Mouse (Mus musculus) G1E-ER4 (cell line): ENCODE measurements around the gene Ube2cbp. TPM values are rescaled to one million over a fixed set of nuclear protein-coding genes. Genes with fewer than 3 reads are reported as not detected.

ENCODE experiments used
- GATA1 ChIP-seq: IDR thresholded peaks from one replicate; pipeline ENCODE4 v1.8.0; 2012; ENCODE audit warnings: low read length, inconsistent platforms
- polyA plus RNA-seq: library from polyadenylated mRNA; stranded (reverse); fragments of >175 nt; gene quantifications from 2 replicates; pipeline ENCODE4 v1.2.3, GENCODE M21; 2012

Gene Ube2cbp
- polyA plus RNA-seq, 1 experiment, result 3.9 TPM

DNA sequence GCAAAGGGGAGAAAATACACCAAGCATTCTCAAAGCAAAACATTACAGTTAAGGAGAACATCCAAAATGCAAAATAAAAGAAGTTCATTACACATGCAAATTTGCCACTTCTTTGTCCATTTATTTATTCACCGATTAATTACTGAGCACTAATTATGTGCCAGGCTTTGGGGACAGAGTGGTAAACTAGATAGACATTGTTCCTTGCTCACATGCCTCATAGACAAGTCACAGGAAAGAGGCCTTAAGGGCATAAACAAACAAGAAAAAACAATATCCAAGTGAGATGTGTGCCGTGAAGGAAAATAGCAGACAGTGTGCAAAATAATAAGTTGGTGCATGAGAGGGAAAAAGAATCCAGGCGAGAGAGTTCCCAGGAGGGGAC is 177.2 kb downstream of the Ube2cbp start:
- no peak for TF ChIP-seq GATA1

DNA sequence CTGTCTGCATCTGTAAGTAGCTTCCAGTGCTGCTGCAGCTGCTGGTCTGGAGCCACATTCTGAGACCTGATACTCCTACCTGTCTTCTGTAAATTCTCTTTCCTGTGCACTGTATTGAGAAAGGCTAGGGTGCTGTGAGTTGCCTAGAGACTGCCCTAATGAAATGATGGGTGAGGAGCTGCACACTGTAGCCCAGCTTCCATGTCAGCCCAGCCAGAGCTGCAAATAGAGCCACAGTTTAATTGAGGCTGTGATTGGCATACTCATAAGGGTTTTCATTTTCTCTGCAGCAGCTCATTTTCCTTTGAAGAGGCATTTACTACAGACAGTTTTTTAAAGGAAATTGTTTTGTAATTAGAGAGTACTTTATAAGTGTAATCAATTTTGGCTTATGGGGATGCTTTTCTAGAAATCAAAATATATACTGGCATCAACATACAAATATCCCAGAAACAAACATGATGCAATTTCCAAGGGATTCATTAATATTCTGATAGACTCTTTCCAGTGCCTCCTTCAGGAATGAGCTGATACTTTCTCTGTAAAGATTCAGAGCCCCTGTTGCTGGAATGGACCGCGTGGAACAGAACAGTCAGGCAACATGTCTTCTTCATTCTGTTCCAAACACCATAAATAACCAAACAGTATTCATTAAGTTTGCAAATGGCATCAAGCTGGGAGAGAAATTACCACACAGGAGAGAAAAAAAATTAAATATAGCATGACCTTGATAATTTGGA is 177.8 kb downstream of the Ube2cbp start:
- no peak for TF ChIP-seq GATA1

- TF ChIP-seq GATA1, result no peak
These were observed 182.2 kb downstream of the Ube2cbp start for GRCm38 (mm10) chr9:86282555-86282954.

- TF ChIP-seq GATA1, result no peak
These were observed 183.6 kb downstream of the Ube2cbp start for GRCm38 (mm10) chr9:86281147-86281467.

- TF ChIP-seq GATA1, result no peak
These were observed 184.1 kb downstream of the Ube2cbp start for GRCm38 (mm10) chr9:86280461-86281146.

GRCm38 (mm10) chr9:86269541-86269940 is 195.2 kb downstream of the Ube2cbp start:
- TF ChIP-seq GATA1, result no peak

DNA sequence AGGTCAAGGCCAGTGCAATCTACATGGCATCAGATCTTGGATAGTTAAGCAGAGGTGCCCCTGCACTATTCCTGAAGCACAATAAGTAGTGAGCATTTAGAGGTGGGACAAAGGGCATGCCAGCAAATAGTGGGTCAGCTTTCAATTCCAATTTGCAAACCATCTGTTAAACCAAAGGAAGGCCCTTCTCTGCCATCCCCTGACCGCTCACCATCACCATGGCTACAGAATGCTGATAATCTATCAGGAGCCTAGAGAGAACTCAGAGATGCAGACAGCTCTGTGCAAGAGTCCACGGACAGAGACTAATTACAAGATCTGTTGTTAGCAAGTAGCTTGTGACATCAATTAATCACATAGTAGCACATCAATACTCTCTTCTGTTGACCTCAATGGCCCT is 198.1 kb downstream of the Ube2cbp start:
- no peak for TF ChIP-seq GATA1

Other genes with a start within 250 kb of the Ube2cbp start
- gene Dop1a, start 2.2 kb upstream of the Ube2cbp start, polyA plus RNA-seq, result 2.8 and 3.9 TPM in 2 replicates
- 1.3 and 1.8 TPM in 2 replicates for gene Pgm3, start 106.9 kb upstream of the Ube2cbp start, polyA plus RNA-seq
- gene Rwdd2a, start 107.0 kb upstream of the Ube2cbp start, polyA plus RNA-seq, result 0.08 and 0.11 TPM in 2 replicates
- gene Me1, start 231.0 kb upstream of the Ube2cbp start, polyA plus RNA-seq, result 16.3 and 22.6 TPM in 2 replicates